Mouse (Mus musculus) megakaryocyte, adult 5-6 weeks (primary cell): ENCODE measurements around the gene Spag6. TPM values are rescaled to one million over a fixed set of nuclear protein-coding genes. Genes with fewer than 3 reads are reported as not detected.

Source experiments
- ATAC-seq: 2 replicates; pipeline ENCODE4 v1.8.0; 2016; ENCODE audit warnings: mild to moderate bottlenecking, inconsistent platforms; ENCODE audit not compliant: poor library complexity, severe bottlenecking
- total RNA-seq, 2 experiments: library from RNA; stranded (forward) in 1 of 2; stranded (reverse) in 1 of 2; fragments of 153-499, 151-499 nt in 1 of 2; fragments of 221-1000, 200-1000 nt in 1 of 2; gene quantifications; 2 replicates each; pipeline versions ENCODE4 v1.2.3 to v1.2.4; 2015 to 2017

The Spag6 gene
- total RNA-seq, 2 experiments from 2014 or later: not detected

- no peak for ATAC-seq
These were observed 30.6 kb downstream of the Spag6 start for GRCm38 (mm10) chr2:18724462-18724861.

DNA sequence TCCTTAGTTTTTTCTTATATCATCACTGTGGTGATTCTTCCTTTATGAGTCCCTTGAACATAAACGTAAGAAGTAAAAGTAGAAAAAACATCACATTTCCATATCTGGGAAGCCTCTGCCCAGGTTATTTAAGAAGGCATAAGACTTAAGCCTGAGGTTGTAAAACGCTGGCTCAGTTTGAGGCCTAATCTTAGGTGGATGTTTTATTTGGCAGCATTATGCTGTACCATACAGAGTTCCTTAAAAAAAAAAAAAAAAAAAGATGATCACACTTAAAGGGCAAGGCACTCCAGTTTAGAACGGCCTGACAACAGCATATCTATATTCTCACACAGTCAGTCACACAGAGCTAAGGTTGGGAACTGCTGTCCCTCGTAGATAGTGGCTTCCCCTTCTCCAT lies 32.0 kb downstream of the Spag6 start:
- ATAC-seq: no peak

GRCm38 (mm10) chr2:18731718-18732117 lies 37.9 kb downstream of the Spag6 start:
- no peak for ATAC-seq

DNA sequence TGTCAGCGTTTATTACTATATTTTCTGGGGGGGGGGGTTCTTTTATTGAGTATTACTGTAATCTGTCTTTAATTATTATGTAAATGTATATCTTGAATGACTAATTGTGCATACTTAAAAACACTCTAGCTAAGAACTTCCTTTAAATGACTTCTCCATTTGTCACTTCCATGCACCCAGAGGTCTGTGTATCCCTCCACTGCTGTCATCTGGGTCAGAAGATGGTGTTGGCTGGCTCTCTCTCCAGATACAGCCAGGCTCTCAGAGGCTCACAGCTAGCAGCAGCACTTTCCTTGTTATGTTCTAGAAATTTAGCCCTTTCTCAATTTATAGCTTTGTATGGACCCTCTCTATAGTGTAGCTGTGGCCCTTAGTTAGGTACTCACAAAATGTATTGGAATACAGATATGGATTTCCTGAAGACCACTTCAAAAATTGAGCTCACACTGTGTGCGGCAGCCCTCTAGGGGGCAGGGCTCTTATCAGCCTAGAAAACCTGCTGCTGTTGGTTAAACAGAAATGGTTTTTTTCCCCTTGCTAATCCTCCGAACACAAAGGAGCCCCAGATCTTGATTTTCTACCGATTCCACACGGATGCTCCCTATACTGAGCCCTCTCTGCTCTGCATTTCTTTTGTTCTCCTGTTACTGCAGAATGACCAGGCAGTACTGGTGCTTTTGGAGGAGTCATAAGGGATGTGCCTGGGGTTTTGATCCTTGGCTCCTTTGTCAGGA lies 40.7 kb downstream of the Spag6 start:
- ATAC-seq: no peak

DNA sequence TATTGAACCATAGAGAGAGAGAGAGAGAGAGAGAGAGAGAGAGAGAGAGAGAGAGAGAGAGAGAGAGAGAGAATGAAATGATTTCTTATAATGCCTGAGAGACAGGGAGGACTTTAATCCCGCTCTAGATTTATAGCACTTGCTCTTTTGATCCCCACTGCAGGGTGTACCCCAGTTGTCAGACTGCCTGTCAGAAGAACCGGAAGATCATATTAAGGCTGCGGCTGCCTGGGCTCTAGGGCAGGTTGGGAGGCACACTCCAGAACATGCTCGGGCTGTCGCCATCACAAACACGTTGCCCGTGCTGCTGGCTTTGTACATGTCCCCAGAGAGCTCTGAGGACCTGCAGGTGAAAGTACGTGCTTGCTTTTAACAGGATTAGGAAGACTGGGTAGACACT lies 43.2 kb downstream of the Spag6 start:
- no peak for ATAC-seq

DNA sequence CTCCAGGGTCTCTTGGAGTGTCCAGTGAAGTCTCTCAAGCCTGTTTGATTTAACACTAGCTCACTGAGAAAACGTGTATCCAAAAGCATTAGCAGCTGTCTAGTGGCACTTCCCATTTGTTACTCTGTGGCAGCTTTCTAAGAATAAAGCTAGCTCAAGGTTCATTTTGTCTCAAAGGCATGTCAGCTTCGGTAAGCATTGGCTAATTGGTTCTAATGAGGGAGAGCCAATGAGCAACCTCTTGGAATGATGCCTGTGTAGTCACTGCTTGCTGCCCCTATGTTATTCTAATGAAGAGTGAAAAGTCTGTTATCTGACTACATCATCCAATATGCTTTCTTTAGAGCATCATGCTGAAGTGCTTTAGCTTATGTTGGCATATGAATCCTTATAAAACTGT lies 45.4 kb downstream of the Spag6 start:
- no peak for ATAC-seq

DNA sequence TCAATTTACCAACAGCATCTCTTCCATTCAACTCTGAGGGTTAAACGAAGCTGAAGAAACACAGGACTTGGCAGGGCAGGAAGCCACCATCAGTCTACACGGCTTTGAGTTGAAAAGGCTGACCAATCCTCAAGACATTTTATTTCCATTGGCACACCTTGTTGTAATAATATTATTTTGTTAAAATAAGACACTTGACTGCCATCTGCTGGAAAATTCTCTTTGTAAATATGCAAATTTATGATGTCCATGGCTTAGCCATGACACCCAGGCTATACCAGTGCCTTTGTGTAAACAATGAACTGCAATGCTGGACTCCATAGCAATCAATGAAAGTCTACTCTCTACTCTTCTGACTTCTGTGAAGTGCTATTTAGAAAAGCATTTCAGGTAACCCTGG lies 62.3 kb downstream of the Spag6 start:
- ATAC-seq: no peak

GRCm38 (mm10) chr2:18764846-18765245 lies 71.0 kb downstream of the Spag6 start:
- ATAC-seq: no peak

- peak; percentile 36 for ATAC-seq
These were observed 71.8 kb downstream of the Spag6 start for GRCm38 (mm10) chr2:18765481-18766249.

- peak; percentile 9; the same call in 1 of the 2 replicates for ATAC-seq
These were observed 72.6 kb downstream of the Spag6 start for GRCm38 (mm10) chr2:18766441-18766820.

DNA sequence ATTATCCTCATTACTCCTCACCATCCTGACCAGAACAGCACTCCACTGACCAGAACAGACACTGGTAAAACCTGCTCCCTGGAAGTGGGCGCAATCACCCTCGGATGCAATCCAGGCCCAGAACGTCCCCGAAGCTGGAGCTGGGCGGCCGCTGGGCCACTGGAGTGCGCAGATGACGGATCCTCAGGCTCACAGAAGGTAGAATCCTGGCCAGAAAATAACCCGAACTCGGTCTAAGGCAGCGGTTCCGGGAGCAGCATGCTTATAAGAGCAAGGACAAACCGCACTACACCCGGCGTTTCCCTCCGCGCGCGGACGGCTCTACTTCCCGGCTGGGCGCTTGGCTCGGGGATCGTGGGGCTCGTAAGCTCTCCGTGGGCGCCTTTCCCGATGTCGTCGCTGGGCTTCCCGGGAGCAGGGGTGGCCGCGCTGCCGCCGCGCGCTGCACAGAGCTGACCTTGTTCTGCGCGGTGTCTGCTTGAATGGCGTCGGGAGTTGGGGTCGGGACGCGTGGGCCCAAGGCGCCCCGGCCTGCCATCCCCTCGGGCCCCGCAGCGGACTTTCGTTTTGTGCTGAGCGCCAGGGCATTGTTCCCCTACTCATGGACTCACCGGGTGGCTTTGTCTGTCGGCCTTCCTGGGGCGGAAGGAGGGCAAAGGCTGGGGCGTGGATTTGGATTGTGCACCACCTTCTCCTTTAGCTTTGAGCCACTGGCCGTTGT lies 73.1 kb downstream of the Spag6 start:
- peak; percentile 78 for ATAC-seq

GRCm38 (mm10) chr2:18768414-18768813 lies 74.6 kb downstream of the Spag6 start:
- ATAC-seq: no peak

DNA sequence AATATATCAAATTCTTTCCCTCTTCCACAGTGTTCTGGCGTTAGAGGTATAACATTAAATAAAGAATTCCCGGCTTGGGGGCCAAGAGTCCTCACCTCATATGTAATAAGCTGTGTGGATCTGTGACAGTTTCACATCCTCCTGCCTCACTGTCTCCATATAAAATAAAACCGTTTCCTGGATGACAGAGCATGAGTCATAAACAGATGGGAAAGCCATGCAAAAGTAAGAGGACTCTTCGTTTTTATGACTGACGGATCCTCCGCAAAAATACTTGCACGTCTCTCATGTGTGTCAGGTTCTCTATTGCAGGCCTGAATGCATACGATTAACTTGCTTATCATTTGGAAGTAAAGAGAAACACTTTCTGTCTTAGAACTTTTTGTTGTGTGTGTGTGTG lies 78.6 kb downstream of the Spag6 start:
- peak; percentile 49; the same call in 1 of the 2 replicates for ATAC-seq

DNA sequence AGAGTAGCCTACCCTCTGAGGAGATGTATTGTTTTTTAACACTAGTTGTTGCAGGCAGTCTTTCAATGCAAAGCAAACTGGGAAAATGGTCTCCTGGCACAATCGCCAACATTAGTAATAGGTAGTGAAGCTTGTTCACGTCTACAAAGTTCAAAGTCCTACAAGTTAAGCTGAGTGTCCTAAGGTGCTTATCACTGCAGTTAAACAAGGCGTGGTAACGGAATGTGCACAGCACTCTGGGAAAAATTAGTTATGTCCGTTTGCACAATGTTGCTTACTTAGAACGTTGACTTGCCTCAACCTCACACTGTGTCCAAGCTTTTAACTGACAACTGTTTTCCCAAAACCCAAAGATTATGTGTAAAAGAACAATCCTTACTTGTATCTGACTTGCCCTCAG lies 80.5 kb downstream of the Spag6 start:
- ATAC-seq: no peak

- ATAC-seq: no peak
These were observed 84.4 kb downstream of the Spag6 start for GRCm38 (mm10) chr2:18778220-18778619.

- no peak for ATAC-seq
These were observed 86.0 kb downstream of the Spag6 start for GRCm38 (mm10) chr2:18779830-18780229.

- no peak for ATAC-seq
These were observed 87.5 kb downstream of the Spag6 start for GRCm38 (mm10) chr2:18781296-18781695.

- ATAC-seq: no peak
These were observed 100.4 kb downstream of the Spag6 start for GRCm38 (mm10) chr2:18794261-18794660.

DNA sequence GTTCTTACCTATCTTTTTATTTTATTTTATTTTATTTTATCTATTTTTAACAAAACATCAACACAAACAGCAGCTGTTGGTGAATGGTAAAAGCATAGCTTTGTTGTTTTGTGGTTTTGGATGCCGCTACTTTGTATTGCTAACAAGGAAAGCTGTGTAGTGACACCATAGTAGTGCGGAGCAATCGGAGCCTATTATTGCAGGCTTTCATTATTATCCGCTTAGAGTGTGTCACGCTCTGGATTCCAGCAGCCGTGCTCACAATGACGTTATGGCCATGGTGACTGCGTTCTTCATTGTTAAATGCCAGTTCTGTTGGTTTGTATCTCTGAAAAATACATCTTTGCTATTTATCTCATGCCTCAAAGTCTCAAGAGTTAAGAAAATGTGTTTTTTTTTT lies 103.9 kb downstream of the Spag6 start:
- no peak for ATAC-seq

DNA sequence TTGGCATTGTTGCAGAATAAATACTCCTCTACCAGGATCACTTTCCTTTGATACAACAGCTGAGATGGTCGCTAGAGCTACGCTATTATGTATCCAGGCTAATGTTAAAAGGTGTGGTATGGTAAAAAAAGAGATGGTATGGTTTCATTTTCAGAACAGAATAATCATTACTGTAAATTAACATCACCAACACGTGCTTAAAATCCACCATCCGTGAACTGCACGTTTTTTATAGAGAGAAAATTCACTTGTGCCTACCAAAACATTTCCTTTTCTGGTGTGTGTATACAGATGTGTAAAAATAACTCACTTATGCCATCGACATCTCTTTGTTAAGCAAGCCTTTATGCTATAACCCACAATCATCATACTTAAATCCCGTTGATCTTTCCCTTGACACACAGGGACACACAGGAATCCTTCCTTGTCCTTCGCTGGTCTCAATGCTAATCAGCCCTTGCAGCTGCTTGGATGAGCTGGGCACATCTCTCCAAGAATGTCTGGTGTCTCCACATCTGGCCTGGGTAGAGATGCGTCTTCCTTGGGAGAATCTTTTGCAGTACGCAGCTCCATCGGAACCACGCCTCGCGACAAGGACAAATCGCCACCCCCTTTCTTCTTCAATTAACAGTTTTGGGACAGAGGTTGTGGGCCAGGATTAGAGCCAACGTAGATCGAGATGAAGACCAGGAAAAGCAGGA lies 105.6 kb downstream of the Spag6 start:
- no peak for ATAC-seq
